Mouse (Mus musculus) brain, embryonic 14.5 days (tissue): Measurements from ENCODE around the gene Cped1. TPM values are rescaled to one million over a fixed set of nuclear protein-coding genes. Genes with fewer than 3 reads are reported as not detected.
A peak's percentile ranks its signal among the peaks of the same experiment; 100 is the strongest.

Source experiments
- DNase-seq: peaks from one replicate; pipeline ENCODE4 v3.0.0-alpha.2; 2011; ENCODE audit warnings: low read depth
- CTCF ChIP-seq: fragments of 200-500 bp; IDR thresholded peaks from 2 replicates; pipeline ENCODE4 v1.5.1; 2012; ENCODE audit warnings: inconsistent platforms, mild to moderate bottlenecking, moderate library complexity, borderline replicate concordance; ENCODE audit not compliant: insufficient read depth, insufficient read length; ENCODE audit errors: extremely low read depth
- POLR2A ChIP-seq: fragments of 200-500 bp; IDR thresholded peaks from 2 replicates; pipeline ENCODE4 v1.6.1; 2012; ENCODE audit warnings: mild to moderate bottlenecking, inconsistent platforms, borderline replicate concordance; ENCODE audit not compliant: poor library complexity, insufficient read depth, insufficient read length, severe bottlenecking; ENCODE audit errors: extremely low read depth
- polyA plus RNA-seq: library from polyadenylated mRNA; depleted of rRNA; stranded (reverse); fragments of >200 nt; gene quantifications from 2 replicates; pipeline ENCODE4 v1.2.3, GENCODE M21; 2012; rRNA removed

Cped1 gene
- 2.7 and 4.3 TPM in 2 replicates for polyA plus RNA-seq

DNA sequence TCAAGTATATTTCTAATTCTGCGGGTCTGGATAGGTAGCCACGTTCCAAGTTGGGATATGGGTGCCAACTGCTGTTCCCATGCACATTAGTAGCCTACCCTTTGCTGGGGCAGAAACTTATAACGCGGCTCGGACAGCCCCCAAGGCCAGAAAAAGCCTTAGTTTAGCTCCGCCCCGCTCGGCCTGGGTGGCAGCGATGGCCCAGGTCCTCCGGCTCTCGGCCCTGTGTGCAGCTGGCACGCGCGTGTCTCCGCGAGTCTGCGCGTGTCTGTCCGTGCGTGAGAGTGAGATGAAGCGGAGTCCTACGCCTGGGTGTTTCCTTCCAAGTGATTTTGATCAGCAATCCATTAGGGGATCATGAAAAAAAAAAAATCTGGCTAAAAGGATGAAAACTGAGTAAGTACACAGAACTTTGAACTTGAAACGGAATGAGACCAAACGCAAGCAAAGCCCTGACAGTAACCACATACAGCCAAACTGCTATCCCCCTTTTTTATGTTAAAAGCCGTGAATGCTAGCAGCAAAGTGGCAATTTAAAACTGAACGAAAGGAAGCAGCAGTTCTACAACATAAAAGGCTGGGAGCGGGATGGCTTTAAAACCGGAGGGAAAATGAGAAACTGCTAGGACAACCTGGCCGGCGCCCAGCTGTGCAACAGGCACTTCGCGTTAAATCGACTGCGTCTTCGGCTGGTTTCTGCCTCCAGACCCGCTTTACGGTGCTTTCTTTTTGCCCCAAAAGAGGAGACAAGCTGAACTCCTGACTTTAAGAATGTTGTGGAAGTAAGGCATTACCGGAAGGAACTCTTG is at the start of gene Cped1:
Gene Cped1 (plus strand): TSS at position 185 of the 809 bp plus-strand sequence.
- TF ChIP-seq POLR2A (no peak), CTCF (no peak)

DNA sequence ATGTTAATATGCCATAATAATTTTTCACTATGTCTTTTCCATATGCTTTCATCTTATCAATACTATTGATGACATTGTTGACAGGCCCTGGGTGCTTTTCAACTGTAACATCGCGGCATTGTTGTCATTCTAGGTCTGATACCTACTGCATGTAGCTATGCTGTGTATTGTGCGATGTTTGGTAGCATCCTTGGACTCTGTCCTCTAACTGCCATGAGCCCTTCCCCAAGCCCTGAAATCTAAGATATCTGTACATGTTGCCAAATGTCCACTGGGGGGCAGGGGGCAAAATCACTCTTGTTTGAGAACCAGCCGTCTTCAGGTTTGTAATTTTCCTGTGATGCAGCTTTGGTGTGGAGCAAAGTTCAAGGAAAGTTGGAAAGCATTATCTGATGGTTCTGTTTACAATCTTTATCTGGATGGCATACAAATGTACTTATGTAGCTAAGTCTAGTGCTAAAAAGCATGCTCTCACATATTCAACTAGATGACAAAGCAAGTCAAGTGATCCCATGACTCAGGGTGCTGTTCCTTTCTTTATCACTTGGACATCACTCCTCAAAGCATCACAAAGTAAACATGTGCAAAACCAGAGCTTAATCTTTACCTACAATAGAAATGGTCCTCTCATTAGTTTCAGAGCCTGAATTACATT is 47.6 kb upstream of the Cped1 start:
- DNase-seq = no peak
- TF ChIP-seq CTCF = no peak
- TF ChIP-seq POLR2A = no peak

More for the DNA sequence above, at the start of gene Cped1:
- peak; percentile 65 for DNase-seq

DNA sequence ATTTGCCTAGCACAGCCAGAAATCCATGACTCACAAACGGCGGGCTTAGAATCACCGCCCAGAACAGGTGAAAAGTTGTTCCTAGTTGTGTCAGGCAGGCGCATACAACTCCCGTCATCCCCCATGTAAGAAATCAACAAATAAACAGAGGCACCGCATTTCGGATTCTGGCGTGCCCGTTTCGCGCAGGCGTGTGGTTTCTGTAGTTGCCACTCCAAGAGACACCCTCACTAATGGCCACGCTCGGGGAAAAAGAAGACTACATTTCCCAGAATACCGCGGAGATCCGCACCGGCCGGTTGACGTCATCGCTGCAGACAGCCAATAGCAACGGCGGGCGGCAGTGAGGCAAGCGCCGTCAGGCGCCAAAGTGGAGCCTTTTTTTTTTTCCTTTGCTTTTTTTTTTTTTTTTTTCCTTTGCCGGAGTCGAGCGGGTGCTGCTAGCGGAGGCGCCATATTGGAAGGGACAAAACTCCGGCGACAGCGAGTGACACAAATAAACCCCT is 36.4 kb upstream of the Cped1 start, which contains the start of gene Ing3:
Gene Ing3 (plus strand): TSS at position 346 of the 506 bp plus-strand sequence.
- no peak for TF ChIP-seq CTCF
- TF ChIP-seq POLR2A = peak; percentile 24; the same call in 1 of the 2 replicates
- peak; percentile 100 for DNase-seq

DNA sequence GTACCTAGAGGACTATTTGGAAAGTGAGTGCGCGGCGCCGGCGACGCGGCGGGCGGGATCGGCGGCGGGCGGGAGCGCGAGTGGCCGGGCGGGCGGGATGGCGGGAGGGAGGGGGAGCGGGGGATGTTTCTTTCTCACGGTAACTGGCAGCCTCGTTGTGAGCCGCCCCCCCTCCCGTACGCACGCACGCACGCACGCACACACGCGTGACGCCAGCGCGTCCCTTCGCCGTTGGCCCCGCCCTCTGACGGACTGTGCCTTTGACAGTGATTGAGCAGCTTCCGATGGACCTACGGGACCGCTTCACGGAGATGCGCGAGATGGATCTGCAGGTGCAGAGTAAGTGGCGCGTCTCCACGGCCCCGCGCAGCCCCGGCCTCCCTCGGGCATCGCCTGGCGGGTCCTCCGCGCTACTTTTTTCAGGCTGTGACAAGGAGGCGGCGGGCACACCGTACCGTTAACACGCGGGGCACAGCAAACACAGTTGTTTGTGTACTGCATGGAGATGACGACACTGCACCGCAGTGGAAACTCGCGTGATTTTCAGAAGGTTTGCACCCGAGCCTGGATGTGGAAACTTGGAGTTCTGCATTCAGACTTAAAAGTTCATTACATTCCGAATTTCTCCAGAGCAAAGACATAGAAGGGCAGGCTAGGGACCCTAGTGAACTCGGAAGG is 35.8 kb upstream of the Cped1 start:
- peak; percentile 98 for DNase-seq
- TF ChIP-seq POLR2A (peak; percentile 18; the same call in 1 of the 2 replicates), CTCF (no peak)

DNA sequence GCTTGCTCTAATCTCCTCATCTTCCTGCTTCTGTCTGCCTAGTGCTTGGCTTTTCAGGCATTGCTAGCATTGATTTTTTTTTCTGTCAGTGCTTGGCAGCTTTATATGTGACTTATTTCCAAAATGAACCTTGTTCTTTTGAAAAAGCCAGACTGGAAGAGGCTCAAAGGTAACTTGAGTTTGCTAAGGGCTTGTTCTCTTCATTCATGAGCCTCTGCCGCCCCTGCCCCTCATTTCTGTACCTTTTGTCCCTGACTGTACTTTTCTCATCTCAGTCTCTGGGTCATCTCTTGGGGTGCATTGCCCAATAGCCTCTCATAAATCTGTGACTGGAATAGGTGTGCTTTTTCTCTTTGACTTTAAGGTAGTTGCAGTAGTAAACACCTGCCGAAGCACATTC is 35.0 kb upstream of the Cped1 start:
- TF ChIP-seq CTCF (no peak), POLR2A (no peak)
- DNase-seq = no peak

DNA sequence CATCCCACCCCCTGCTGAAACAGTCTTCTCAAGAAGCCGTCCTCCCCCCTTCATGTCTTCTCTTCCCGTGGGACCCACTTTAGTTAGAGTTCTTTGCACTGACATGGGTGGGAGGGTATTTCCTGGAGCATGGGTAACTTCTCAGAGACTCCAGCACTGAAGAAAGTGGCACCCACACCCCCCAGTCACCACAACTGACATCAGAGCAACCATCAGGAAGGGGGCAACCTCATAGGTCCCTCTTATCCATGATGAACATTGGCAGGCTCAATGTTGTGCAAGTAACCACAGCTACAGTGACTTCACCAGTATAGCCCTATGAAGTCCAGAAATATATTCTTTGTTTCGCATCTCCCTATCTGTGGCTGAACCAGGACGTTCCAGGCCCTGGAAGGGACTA is 30.2 kb upstream of the Cped1 start:
- no peak for DNase-seq

DNA sequence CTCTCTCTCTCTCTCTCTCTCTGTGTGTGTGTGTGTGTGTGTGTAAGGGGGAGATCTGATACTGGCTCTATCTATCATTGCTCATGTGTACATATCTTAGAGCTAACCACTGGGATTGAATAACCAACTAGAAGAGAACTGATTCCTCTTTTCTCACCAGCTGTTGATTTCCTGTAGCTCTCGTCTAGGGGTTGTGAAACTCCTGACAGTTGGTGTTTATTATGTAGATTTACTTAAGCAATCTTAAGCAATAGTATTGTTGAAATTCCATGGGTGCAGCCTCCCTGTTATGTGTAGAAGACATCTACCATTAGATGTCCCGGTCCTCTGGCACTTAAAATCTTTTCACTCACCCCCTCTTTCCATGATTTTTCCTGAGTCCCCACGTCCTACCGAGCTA is 26.8 kb upstream of the Cped1 start:
- no peak for DNase-seq
- TF ChIP-seq POLR2A (no peak), CTCF (no peak)

More for the DNA sequence above, 30.2 kb upstream of the Cped1 start:
- TF ChIP-seq CTCF (no peak), POLR2A (no peak)

DNA sequence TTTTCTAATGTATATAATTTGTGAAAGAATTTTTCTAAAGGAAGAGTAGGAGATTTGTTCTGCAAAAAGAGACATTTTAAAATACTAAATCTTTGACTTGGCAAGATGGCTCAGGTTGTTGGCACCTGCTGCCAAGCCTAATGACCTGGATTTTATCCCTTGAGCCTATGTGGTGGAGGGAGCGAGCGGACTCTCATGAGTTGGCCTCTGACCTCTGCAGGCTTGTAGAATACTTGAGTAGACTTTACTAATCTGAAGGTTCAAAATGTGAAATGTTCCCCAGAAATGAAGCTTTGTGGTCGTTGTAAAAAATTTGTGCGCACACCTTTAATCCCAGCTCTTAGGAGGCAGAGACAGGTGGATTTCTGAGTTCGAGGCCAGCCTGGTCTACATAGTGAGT is 25.8 kb upstream of the Cped1 start:
- TF ChIP-seq CTCF (no peak), POLR2A (no peak)
- DNase-seq = no peak

DNA sequence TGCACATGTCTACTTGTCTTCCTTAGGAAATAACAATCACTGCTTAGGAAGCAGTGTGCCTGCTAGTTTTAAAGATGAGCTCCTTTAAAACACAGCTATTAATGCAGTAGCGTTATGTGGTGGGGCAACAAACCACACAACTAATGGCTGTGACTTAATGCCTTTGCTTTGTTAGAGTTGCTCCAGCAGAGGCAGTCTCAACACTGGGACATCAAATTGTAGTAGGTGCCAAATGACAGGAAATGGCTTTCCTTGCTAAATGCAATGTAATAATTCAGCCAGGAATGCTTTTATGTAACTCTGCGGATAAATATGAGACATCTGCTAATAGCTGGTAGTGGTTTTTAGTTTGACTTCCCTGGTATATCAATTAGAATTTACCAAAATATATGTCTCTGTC is 8.2 kb upstream of the Cped1 start:
- TF ChIP-seq POLR2A = no peak
- no peak for TF ChIP-seq CTCF
- no peak for DNase-seq

DNA sequence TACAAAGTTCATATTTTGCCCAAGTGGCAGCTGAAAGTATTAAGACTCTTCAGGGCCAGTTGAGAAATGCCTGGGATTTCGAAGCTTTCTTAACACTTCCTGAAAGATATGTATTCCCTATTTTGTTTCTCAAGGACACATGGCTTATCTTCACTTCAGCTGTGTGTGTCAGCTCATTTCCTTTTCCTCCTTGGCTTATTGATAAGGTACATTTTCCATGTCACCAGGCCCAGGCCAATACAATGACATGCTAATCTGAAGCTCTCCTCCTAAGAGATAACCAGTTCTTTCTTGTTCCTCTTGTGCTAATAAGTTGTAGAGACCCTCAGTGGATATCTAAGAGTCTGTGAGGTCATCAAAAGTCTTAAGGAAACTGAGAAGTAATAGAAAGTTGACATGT is 4.6 kb upstream of the Cped1 start:
- no peak for DNase-seq
- TF ChIP-seq CTCF = no peak
- TF ChIP-seq POLR2A = no peak
